Mouse (Mus musculus) T-helper 2 cell (primary cell): ENCODE measurements at regions not wholly inside any gene's neighbourhood (a gene's known extent, or its start where the extent isn't known, plus 50 kb on each side); places are given as distances from the start of the nearest gene placed in this dataset.

Source experiments
- in situ Hi-C: fragments of 300-600 bp; cut with MboI, MseI; formaldehyde crosslinking; loops from one replicate; pipeline ENCODE4 v1.15.1; 2025; ENCODE audit warnings: high pct_unique_total_duplicates

DNA sequence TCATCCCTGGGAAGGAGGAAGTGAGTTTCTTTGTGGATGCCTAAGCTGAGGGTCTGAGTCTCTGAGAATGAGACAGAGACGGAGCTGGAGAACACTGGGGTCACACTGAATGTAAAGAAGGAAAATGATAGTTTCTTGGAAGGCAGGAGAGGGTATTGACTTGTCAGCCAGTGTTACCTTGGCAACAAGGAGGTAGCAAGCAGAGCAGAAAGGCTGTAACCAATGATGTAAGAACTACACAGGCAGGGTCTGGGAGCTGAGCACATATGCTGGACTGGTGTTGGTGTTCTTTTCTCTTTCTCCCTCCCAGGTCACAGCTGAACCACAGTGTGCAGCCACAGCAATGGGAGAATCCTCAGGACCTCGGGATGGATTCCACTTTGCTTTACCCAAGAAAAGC, 75.5 kb upstream of the 1110032F04Rik start:
- in situ Hi-C loops, result loop anchor here (10.0 kb wide), 1 partner anchor 71 kb away; the partner anchor contains the start of gene 1110032F04Rik

DNA sequence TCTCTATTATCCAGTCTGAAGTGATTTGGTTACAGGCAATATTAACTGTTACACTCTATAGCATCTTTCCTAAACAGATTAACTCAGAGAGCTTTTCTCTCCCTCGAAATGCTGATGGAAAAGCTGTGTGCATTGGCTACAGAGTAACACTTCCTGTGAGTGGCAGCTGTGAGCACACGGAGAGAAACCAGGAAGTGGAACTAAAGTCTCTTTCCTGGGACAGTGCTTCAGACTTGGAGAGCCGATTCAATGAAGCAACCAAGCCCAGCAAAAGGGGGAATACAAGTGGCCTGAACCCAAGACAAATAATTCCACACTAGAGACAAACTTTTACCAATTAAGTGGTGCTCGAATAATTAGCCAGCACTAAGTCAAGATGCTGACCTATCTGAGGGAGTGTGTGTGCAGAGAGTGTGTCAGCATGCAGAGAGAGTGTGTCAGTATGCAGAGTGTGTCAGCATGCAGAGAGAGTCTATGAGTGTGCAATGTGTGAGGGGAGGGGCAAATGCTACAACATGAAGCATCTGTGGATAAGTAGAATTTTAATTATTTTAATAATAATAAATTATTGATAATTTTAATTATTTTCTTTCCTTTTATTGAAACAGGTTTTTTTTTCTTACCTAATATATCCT, 74.9 kb upstream of the 1110032F04Rik start:
- in situ Hi-C loops, result loop anchor here (10.0 kb wide), 1 partner anchor 70 kb away; the partner anchor contains the start of gene 1110032F04Rik

DNA sequence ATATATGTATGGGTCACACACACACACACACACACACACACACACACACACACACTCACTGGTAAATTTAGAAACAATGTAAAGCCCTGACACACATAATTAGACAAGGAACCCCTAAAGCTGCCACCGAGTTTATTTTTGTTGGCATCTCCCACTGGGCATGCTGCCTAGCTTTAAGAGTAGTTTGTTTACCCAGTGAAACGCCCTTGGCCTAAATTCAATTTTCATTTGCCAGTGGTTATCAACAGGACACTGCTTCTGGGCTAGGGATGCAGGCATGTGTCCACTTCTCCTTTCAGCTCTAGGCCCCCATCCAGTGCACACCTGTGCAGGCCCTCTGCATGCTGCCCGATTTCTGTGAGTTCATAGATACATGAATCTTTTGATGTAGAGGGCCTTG, 73.7 kb upstream of the 1110032F04Rik start:
- in situ Hi-C loops, result loop anchor here (10.0 kb wide), 1 partner anchor 69 kb away; the partner anchor contains the start of gene 1110032F04Rik

DNA sequence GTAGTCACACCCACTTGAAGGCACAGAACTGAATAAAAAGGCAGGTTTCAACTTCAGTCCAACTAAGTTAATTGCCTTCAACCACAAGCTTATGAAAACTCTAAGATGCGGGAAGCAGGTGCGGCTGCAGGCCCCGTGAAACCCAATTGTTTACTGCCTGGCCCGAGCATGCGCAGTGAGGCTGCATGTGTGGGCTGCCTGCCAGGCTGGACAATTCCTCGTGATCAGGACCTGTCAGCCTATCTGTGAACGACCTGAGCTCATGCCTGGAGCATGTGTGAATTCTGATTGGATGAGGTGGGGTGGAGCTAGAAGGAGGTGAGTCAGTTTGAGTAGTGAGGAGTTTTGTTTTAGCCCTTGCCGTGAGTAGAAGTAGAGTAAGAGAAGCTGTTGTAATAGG, 71.0 kb upstream of the 1110032F04Rik start:
- in situ Hi-C loops, result loop anchor here (10.0 kb wide), 1 partner anchor 66 kb away; the partner anchor contains the start of gene 1110032F04Rik

DNA sequence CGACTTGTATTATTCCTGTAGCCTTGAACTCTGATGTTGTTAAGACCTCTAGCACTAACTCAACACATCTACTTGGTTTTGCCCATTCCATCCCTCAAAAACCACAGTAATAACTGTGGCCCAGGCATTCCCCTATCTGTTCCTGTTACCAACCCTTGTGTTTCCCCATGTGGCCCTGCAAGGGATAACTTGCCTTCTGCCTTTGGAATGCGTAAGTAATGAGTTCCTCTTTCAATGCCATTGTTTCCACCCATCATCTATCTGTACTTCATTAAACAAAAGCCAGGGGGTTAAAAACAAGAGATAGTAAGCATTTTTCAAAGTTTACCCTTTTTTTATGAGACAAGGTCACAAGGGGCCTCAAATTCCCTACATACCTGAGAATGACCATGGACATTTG, 60.5 kb upstream of the 1110032F04Rik start:
- in situ Hi-C loops, result no loop called here

DNA sequence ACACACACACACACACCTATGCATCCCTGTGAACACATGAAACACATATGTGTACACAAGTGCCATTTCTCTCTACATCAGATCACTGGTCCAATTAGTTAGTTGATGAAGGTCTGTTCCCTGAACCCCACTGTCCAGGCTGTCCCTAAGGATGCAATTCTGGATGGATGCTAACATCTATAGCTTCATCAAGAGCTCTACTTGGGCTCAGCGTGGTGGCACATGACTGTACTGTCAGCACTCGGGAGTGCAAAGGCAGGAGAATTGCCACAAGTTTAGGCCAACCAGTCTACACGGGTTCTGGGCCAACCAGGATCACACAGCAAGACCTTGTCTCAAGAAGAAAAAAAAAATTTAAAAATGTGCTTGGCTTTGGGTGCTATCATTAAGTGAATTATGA, 55.9 kb upstream of the 1110032F04Rik start:
- in situ Hi-C loops, result no loop called here

DNA sequence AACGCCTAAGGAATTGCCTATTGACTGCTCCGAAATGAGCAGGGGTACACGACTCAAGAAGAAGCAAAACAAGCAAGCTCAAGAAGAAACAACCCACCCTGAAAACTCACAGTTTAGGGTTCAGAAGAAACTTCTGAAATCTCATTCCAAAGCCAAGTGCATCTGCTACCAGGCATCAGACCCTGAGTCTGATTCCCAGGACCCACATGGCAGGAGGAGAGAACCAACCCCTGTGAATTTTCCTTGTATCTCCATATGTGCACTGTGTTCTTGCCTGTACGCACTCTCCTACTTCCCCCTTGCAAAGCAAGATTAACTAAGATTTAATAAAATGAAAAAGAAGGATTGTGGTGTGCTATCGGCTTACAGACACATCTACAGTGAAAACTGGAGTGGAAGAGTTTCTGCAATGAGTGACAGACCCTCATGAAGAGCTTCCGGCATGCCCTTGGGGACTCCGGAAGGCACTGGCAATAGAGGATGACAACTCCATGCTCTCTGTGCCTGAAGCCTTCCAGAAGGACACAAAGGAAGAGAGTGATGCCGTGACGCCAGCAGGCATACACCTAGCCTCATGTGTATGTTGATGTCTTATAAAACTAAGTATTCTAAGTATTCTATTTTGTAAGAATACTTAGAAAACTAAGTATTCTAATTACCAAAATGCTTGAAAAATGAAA, 55.2 kb upstream of the 1110032F04Rik start:
- in situ Hi-C loops, result no loop called here

DNA sequence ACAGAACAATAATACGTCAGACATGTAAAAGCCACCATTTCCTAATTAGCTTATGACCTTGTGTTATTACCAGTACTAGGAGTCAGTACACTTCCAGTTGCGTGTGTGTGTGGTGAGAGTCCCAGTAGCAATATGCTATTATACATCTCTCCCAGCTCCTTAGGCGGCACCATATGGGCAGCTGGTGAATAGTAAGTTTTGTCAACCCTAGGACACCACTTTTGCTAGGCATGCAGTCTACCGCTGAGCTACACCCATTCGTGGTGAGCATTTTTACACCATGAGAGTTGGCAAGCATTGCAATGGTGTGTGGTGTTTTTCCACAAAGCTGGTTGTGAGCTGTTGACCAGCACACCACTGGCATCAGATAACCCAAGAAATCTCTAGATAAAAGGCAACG, 53.8 kb upstream of the 1110032F04Rik start:
- in situ Hi-C loops, result no loop called here

DNA sequence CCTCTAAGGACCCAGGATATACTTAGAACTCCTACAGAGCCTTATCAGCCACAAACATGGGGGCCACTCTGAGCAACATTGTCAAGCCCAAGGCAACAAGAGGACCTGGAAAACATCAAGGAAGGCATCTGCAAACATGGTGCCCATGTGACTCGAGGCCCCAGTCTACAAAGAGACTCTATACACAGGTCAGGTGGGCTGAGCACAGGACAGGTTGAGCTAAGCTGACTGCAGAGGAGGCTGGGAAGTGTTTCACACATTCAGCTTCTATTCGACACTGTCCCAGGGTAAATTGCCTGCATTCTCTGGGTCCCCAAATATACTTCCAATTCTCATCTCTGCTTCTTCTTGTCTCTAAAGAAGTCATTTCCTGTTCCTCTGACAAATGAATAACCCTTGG, 52.1 kb upstream of the 1110032F04Rik start:
- in situ Hi-C loops, result no loop called here
